20 mouse cellular contexts compared by ENCODE assay signal in genomic region chr2:102302532-102302931, GRCm38 (mm10).
DNase-seq lines count a peak whose midpoint lies in the region; ATAC-seq and TF ChIP-seq lines count a peak whose summit lies in the region.
"Had no signal": no experiment of that assay in that cellular context is flagged by ENCODE, and none has a peak within 500 bp of the region (broad histone marks: within the 10 kb centered on the region; RNA-seq: fewer than 3 reads in every experiment).

No protein-coding gene starts in this region.

- no peaks in the 10 kb centered on the region for H3K36me3 ChIP-seq in intestine, embryonic 15.5 days
- H3K36me3 ChIP-seq: forebrain, embryonic 15.5 days; heart, embryonic 15.5 days had no signal

- H3K4me3 ChIP-seq in left cerebral cortex, adult 2 months, result no peak overlapping the region
- H3K4me3 ChIP-seq in cortical plate, adult 2 months (ENCODE audit: insufficient read depth, low read length), result no peak overlapping the region
- H3K4me3 ChIP-seq in intestine, embryonic 15.5 days (replicated peaks), result no peak overlapping the region
- H3K4me3 ChIP-seq: erythroblast, embryonic 14.5 days; forebrain, embryonic 10.5 days; forebrain, embryonic 15.5 days; heart, embryonic 15.5 days; hindbrain, embryonic 10.5 days had no signal

- peak overlapping the region; percentile 53 for H3K27ac ChIP-seq in left cerebral cortex, adult 2 months
- H3K27ac ChIP-seq in cortical plate, adult 2 months (ENCODE audit: insufficient read depth, low read length), result peak overlapping the region; percentile 84
- no peak overlapping the region for H3K27ac ChIP-seq in intestine, embryonic 15.5 days
- H3K27ac ChIP-seq: forebrain, embryonic 10.5 days; forebrain, embryonic 15.5 days; hindbrain, embryonic 10.5 days; hindbrain, embryonic 14.5 days had no signal

- no peaks in the 10 kb centered on the region for H3K27me3 ChIP-seq in intestine, embryonic 15.5 days (replicated peaks)
- H3K27me3 ChIP-seq: forebrain, embryonic 15.5 days; heart, embryonic 15.5 days had no signal

- 97% methylated on average over 1 of the region's 1 CpGs for whole genome bisulfite sequencing in intestine, embryonic 15.5 days

- no peak overlapping the region for H3K4me2 ChIP-seq in intestine, embryonic 15.5 days (replicated peaks)
- H3K4me2 ChIP-seq: forebrain, embryonic 15.5 days; heart, embryonic 15.5 days; hindbrain, embryonic 14.5 days had no signal

- ATAC-seq in intestine, embryonic 15.5 days, result no peak
- ATAC-seq: forebrain, embryonic 15.5 days; intestine, embryonic 16.5 days had no signal

- H3K4me1 ChIP-seq in cortical plate, adult 2 months (ENCODE audit: control insufficient read depth, insufficient read depth, low read length), result peaks cover 13% of the 10 kb centered on the region
- no peaks in the 10 kb centered on the region; the same call in 1 of the 2 replicates for H3K4me1 ChIP-seq in intestine, embryonic 15.5 days (replicated peaks)

- TF ChIP-seq POLR2A in cortical plate, adult 2 months (IDR thresholded peaks at IDR 0.05; ENCODE audit: extremely low read depth, insufficient read depth, low read length), result no peak

- intact Hi-C loops in left cerebral cortex, adult 2 months (cut with DNase I), result loop anchor here (5.0 kb wide), 2 partner anchors 50 to 100 kb away; no protein-coding TSS in a partner anchor
- intact Hi-C loops in left cerebral cortex, postnatal 10 days (cut with DNase I), result no loop called here

- no peak overlapping the region for H3K9ac ChIP-seq in intestine, embryonic 15.5 days
- H3K9ac ChIP-seq: forebrain, embryonic 15.5 days; heart, embryonic 15.5 days; hindbrain, embryonic 14.5 days had no signal

- no peak for TF ChIP-seq CTCF in left cerebral cortex, adult 2 months (IDR thresholded peaks at IDR 0.05)
- TF ChIP-seq CTCF in cortical plate, adult 2 months (IDR thresholded peaks at IDR 0.05; ENCODE audit: extremely low read depth, insufficient read depth, low read length), result no peak

- DNase-seq in frontal cortex, adult 2 months (ENCODE audit: extremely low spot score in 1 of 2, low spot score in 1 of 2), result peak; percentile 33 to 60
- DNase-seq in frontal cortex, postnatal 14 days (ENCODE audit: low spot score in 2 of 2), result no peak
- DNase-seq in left cerebral cortex, adult 2 months (ENCODE audit: extremely low spot score in 1 of 2, low spot score in 2 of 2), result no peak
- DNase-seq in left cerebral cortex, postnatal 10 days (ENCODE audit: extremely low spot score in 1 of 2, low spot score in 2 of 2), result no peak
- DNase-seq in telencephalon, adult 2 months (ENCODE audit: low read depth, low spot score), result peak; percentile 82
- DNase-seq: adrenal gland, postnatal 10 days; cerebellum, adult 11-12 months; cerebellum, adult 9-10 months; cerebellum, postnatal 25 days; gastrocnemius, postnatal 25 days; kidney, adult 2 months had no signal

- H3K9me3 ChIP-seq in intestine, embryonic 15.5 days, result no peaks in the 10 kb centered on the region
- H3K9me3 ChIP-seq: forebrain, embryonic 10.5 days; forebrain, embryonic 15.5 days; heart, embryonic 15.5 days; hindbrain, embryonic 10.5 days had no signal

Comparison
In these comparisons a context has a peak if more than half of its experiments do, and no peak if none do; other contexts are left out.
1. DNase-seq: peak in frontal cortex, adult 2 months (2 of 2) and telencephalon, adult 2 months (single experiment); none in frontal cortex, postnatal 14 days (0 of 2), left cerebral cortex, adult 2 months (0 of 2) and left cerebral cortex, postnatal 10 days (0 of 2).